Comparison of ENCODE assay signal across 11 mouse cellular contexts in genomic region chr4:124633281-124633680, GRCm38 (mm10). TPM values are rescaled to one million over a fixed set of nuclear protein-coding genes. Genes with fewer than 3 reads are reported as not detected.
DNase-seq lines count a peak whose midpoint lies in the region; ATAC-seq lines count a peak whose summit lies in the region.
"Had no signal": no experiment of that assay in that cellular context is flagged by ENCODE, and none has a peak within 500 bp of the region (broad histone marks: within the 10 kb centered on the region; RNA-seq: fewer than 3 reads in every experiment).

No protein-coding gene starts in this region.

- intact Hi-C loops in gastrocnemius, postnatal 36 days (cut with DNase I) = no loop called here

- 9% methylated on average over 9 of the region's 9 CpGs for WGBS in neural tube, embryonic 15.5 days

- no peaks in the 10 kb centered on the region for H3K9me3 ChIP-seq in neural tube, embryonic 15.5 days (replicated peaks)
- H3K9me3 ChIP-seq: neural tube, embryonic 13.5 days had no signal

- no peak overlapping the region for H3K4me2 ChIP-seq in neural tube, embryonic 15.5 days
- H3K4me2 ChIP-seq: neural tube, embryonic 13.5 days had no signal

- DNase-seq in gastrocnemius, postnatal 10 days = peak; percentile 59
- no peak for DNase-seq in gastrocnemius, postnatal 36 days
- peak; percentile 68 for DNase-seq in neural tube, embryonic 10.5 days (ENCODE audit: extremely low spot score, low spot score)
- peak; percentile 61 for DNase-seq in retina, postnatal 1 day
- no peak for DNase-seq in cerebellum, adult 11 months
- no peak for DNase-seq in natural killer cell, adult 2 months (ENCODE audit: low spot score in 2 of 2)
- DNase-seq: cerebellum, adult 2 months had no signal

- no peak overlapping the region for H3K9ac ChIP-seq in neural tube, embryonic 15.5 days (replicated peaks)
- H3K9ac ChIP-seq: neural tube, embryonic 13.5 days had no signal

- H3K27ac ChIP-seq in neural tube, embryonic 15.5 days (replicated peaks) = no peak overlapping the region
- H3K27ac ChIP-seq: neural tube, embryonic 13.5 days had no signal

- H3K27me3 ChIP-seq in neural tube, embryonic 15.5 days (replicated peaks) = peaks cover 40% of the 10 kb centered on the region

- H3K4me1 ChIP-seq in neural tube, embryonic 15.5 days = 0 out of 2 replicates have a peak, but pooled peaks cover 11% of the 10 kb centered on the region

- ATAC-seq in neural tube, embryonic 15.5 days (ENCODE audit: low FRiP score) = no peak
- ATAC-seq in granulocyte monocyte progenitor cell, adult 5-6 weeks (replicated peaks; ENCODE audit: poor library complexity, severe bottlenecking) = 0 out of 2 replicates have a peak, but pooled peaks have one; percentile 48

- no peaks in the 10 kb centered on the region for H3K36me3 ChIP-seq in neural tube, embryonic 15.5 days
- H3K36me3 ChIP-seq: neural tube, embryonic 13.5 days had no signal

- H3K4me3 ChIP-seq in neural tube, embryonic 15.5 days (replicated peaks) = no peak overlapping the region
- H3K4me3 ChIP-seq: neural tube, embryonic 13.5 days had no signal

RNA-seq across cellular contexts. Expression of gene 3100002H09Rik, which starts 22.7 kb away (rescaled TPM):
- not detected for total RNA-seq in gastrocnemius, postnatal 10 days (2021)
- total RNA-seq in gastrocnemius, postnatal 36 days (2021) = not detected
- 0.28 and 0.42 TPM in 2 replicates for polyA plus RNA-seq in neural tube, embryonic 15.5 days (2015; fragmentation: Nextera tagmentation; extraction: Ambion mirVana)
- total RNA-seq in granulocyte monocyte progenitor cell, adult 5-6 weeks (2014; fragmentation: Nextera tagmentation) = not detected in 2 replicates
- total RNA-seq in granulocyte monocyte progenitor cell, adult 5-6 weeks (2017) = not detected in 2 replicates
- polyA plus RNA-seq: C2C12; cerebellum, adult 2 months had no signal

RNA-seq across cellular contexts. Expression of gene Pou3f1, which starts 23.3 kb away (rescaled TPM):
- 1 to 10 TPM; 2.8 to 2.9 TPM for total RNA-seq in gastrocnemius, postnatal 10 days (2021)
- total RNA-seq in gastrocnemius, postnatal 36 days (2021) = under 1 TPM; 0.31 to 0.52 TPM
- 4.7 and 6.8 TPM in 2 replicates for polyA plus RNA-seq in neural tube, embryonic 15.5 days (2015; fragmentation: Nextera tagmentation; extraction: Ambion mirVana)
- not detected in 2 replicates for total RNA-seq in granulocyte monocyte progenitor cell, adult 5-6 weeks (2014; fragmentation: Nextera tagmentation)
- not detected in 2 replicates for total RNA-seq in granulocyte monocyte progenitor cell, adult 5-6 weeks (2017)

Comparison
In these comparisons a context has a peak if more than half of its experiments do, and no peak if none do; other contexts are left out.
1. DNase-seq: peak in gastrocnemius, postnatal 10 days (single experiment), neural tube, embryonic 10.5 days (single experiment) and retina, postnatal 1 day (single experiment); none in gastrocnemius, postnatal 36 days (0 of 2), cerebellum, adult 11 months (single experiment) and natural killer cell, adult 2 months (0 of 2).